11 mouse cellular contexts compared by ENCODE assay signal in the genomic region with DNA sequence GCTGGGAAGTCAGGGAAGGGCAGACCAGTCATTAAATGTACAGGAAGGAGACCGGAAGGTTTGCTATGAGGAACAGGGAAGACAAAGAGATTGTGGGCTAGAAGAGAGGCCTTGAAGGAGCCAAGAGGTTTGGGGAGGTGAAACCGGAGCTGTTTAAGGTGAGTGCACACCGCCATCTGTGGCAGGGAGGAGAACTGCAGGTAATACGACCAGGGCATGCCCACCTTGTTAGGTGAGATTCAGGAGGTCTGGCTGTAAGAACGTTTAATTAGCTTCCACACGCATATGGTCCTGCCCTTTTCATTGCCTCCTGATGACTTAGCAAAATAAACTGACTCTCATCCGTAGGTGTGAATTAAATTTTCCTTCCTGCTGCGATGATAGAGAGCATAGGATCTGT.
DNase-seq lines count a peak whose midpoint lies in the region; ATAC-seq and TF ChIP-seq lines count a peak whose summit lies in the region.
"Had no signal": no experiment of that assay in that cellular context is flagged by ENCODE, and none has a peak within 500 bp of the region (broad histone marks: within the 10 kb centered on the region; RNA-seq: fewer than 3 reads in every experiment).

No protein-coding gene starts in this region.

- WGBS in forebrain, embryonic 14.5 days: 33% methylated on average over 8 of the region's 8 CpGs
- WGBS in forebrain, embryonic 12.5 days: 31% methylated on average over 8 of the region's 8 CpGs
- 19% methylated on average over 8 of the region's 8 CpGs for WGBS in lung, adult 2 months
- 37% methylated on average over 8 of the region's 8 CpGs for WGBS in midbrain, postnatal 0 days

- TF ChIP-seq POLR2A in lung, adult 2 months (IDR thresholded peaks at IDR 0.05; ENCODE audit: borderline replicate concordance, extremely low read depth, low read depth, low read length): no peak

- no peaks in the 10 kb centered on the region for H3K4me1 ChIP-seq in forebrain, embryonic 14.5 days (ENCODE audit: control insufficient read depth, insufficient read depth, low read length)
- no peaks in the 10 kb centered on the region for H3K4me1 ChIP-seq in forebrain, embryonic 12.5 days
- no peaks in the 10 kb centered on the region for H3K4me1 ChIP-seq in lung, adult 2 months (ENCODE audit: control insufficient read depth, insufficient read depth, low read length)
- H3K4me1 ChIP-seq in midbrain, postnatal 0 days (ENCODE audit: insufficient read depth, low read length): no peaks in the 10 kb centered on the region

- peak; percentile 78 for TF ChIP-seq CTCF in lung, adult 2 months (IDR thresholded peaks at IDR 0.05; ENCODE audit: insufficient read depth, low read length)
- peak; percentile 63 for TF ChIP-seq CTCF in midbrain, postnatal 0 days (IDR thresholded peaks at IDR 0.05)

- no peak for ATAC-seq in forebrain, embryonic 14.5 days
- no peak for ATAC-seq in forebrain, embryonic 12.5 days (ENCODE audit: low FRiP score)
- no peak for ATAC-seq in midbrain, postnatal 0 days (ENCODE audit: low FRiP score)

- no peak overlapping the region for H3K4me2 ChIP-seq in forebrain, embryonic 14.5 days (ENCODE audit: low read length)
- no peak overlapping the region for H3K4me2 ChIP-seq in forebrain, embryonic 12.5 days
- H3K4me2 ChIP-seq in midbrain, postnatal 0 days (ENCODE audit: low read depth, low read length, poor library complexity, severe bottlenecking): no peak overlapping the region
- H3K4me2 ChIP-seq: heart, embryonic 11.5 days had no signal

- no peaks in the 10 kb centered on the region for H3K27me3 ChIP-seq in forebrain, embryonic 14.5 days (replicated peaks; ENCODE audit: control insufficient read depth, insufficient read depth, low read length)
- no peaks in the 10 kb centered on the region for H3K27me3 ChIP-seq in forebrain, embryonic 12.5 days
- H3K27me3 ChIP-seq in midbrain, postnatal 0 days (ENCODE audit: insufficient read depth, low read length): no peaks in the 10 kb centered on the region
- H3K27me3 ChIP-seq: CH12.LX had no signal

- no peak overlapping the region for H3K4me3 ChIP-seq in forebrain, embryonic 14.5 days (ENCODE audit: low read depth, low read length)
- H3K4me3 ChIP-seq in forebrain, embryonic 12.5 days (replicated peaks): no peak overlapping the region
- H3K4me3 ChIP-seq in lung, adult 2 months (replicated peaks; ENCODE audit: extremely low read depth, low read depth, low read length): no peak overlapping the region
- H3K4me3 ChIP-seq in midbrain, postnatal 0 days (ENCODE audit: low read depth, low read length): no peak overlapping the region

- no peaks in the 10 kb centered on the region for H3K36me3 ChIP-seq in forebrain, embryonic 14.5 days (ENCODE audit: control insufficient read depth, insufficient read depth, low read length)
- H3K36me3 ChIP-seq in forebrain, embryonic 12.5 days (replicated peaks): no peaks in the 10 kb centered on the region
- H3K36me3 ChIP-seq in midbrain, postnatal 0 days (ENCODE audit: insufficient read depth, low read length): no peaks in the 10 kb centered on the region

- H3K9me3 ChIP-seq in forebrain, embryonic 14.5 days (replicated peaks; ENCODE audit: control insufficient read depth, low read length): no peaks in the 10 kb centered on the region
- no peaks in the 10 kb centered on the region for H3K9me3 ChIP-seq in forebrain, embryonic 12.5 days
- H3K9me3 ChIP-seq in midbrain, postnatal 0 days (ENCODE audit: low read length): no peaks in the 10 kb centered on the region

- DNase-seq in forebrain, embryonic 14.5 days (ENCODE audit: low spot score): peak; percentile 28
- DNase-seq in lung, adult 2 months: peak; percentile 27
- no peak for DNase-seq in lung, postnatal 25 days (ENCODE audit: low spot score)
- DNase-seq in embryo, embryonic 10.5 days (ENCODE audit: low spot score): peak; percentile 62
- peak; percentile 40 for DNase-seq in midbrain, postnatal 0 days (ENCODE audit: low spot score)
- no peak for DNase-seq in gastrocnemius, adult 8-10 months (ENCODE audit: low spot score in 2 of 2)
- DNase-seq in heart, adult 9 months (ENCODE audit: low spot score in 2 of 2): no peak
- DNase-seq: cerebellum, adult 8-10 months had no signal

- H3K9ac ChIP-seq in forebrain, embryonic 14.5 days (ENCODE audit: low read length): no peak overlapping the region
- no peak overlapping the region for H3K9ac ChIP-seq in forebrain, embryonic 12.5 days
- H3K9ac ChIP-seq in midbrain, postnatal 0 days (replicated peaks; ENCODE audit: low read length, poor library complexity, severe bottlenecking): no peak overlapping the region

- no peak overlapping the region for H3K27ac ChIP-seq in forebrain, embryonic 14.5 days (ENCODE audit: low read depth, low read length)
- no peak overlapping the region for H3K27ac ChIP-seq in forebrain, embryonic 12.5 days
- H3K27ac ChIP-seq in midbrain, postnatal 0 days (ENCODE audit: low read depth, low read length): no peak overlapping the region

Comparison
In these comparisons a context has a peak if more than half of its experiments do, and no peak if none do; other contexts are left out.
1. DNase-seq: peak in forebrain, embryonic 14.5 days (single experiment), lung, adult 2 months (single experiment), embryo, embryonic 10.5 days (single experiment) and midbrain, postnatal 0 days (single experiment); none in lung, postnatal 25 days (single experiment), gastrocnemius, adult 8-10 months (0 of 2) and heart, adult 9 months (0 of 2).